Mouse (Mus musculus) E14TG2a.4 (cell line): ENCODE results near the gene Robo4.

ENCODE experiments used
- CTCF ChIP-seq: conservative IDR thresholded peaks from 2 replicates; pipeline ENCODE4 v1.5.1; 2014; ENCODE audit warnings: low read length
- NANOG ChIP-seq: IDR thresholded peaks from 2 replicates; pipeline ENCODE4 v1.6.1; 2014; ENCODE audit warnings: borderline replicate concordance, low read length, mixed read lengths
- POU5F1 ChIP-seq: IDR thresholded peaks from 2 replicates; pipeline ENCODE4 v1.6.1; 2014; ENCODE audit warnings: low read length, borderline replicate concordance

- TF ChIP-seq CTCF (no peak), NANOG (no peak), POU5F1 (no peak)
Measured at GRCm38 (mm10) chr9:37365706-37366105, 36.0 kb upstream of the Robo4 start.
